Mouse (Mus musculus) adrenal gland, postnatal 14 days (tissue): ENCODE data around the gene Mad2l1bp. TPM values are rescaled to one million over a fixed set of nuclear protein-coding genes. Genes with fewer than 3 reads are reported as not detected.

Experiments
- DNase-seq: peaks from one replicate; pipeline ENCODE4 v3.0.0; 2021; ENCODE audit warnings: mixed read lengths
- total RNA-seq: library from RNA; stranded (reverse); gene quantifications from 2 replicates; pipeline ENCODE4 v1.2.3, GENCODE M21; 2021

The Mad2l1bp gene
- total RNA-seq, 1 experiment from 2014 or later, result 13.9 TPM

GRCm38 (mm10) chr17:46110402-46111289, 42.7 kb downstream of the Mad2l1bp start, which contains the start of gene Mrps18a:
Mrps18a (plus strand) TSS chr17:46110986.
- DNase-seq, result peak; percentile 93

GRCm38 (mm10) chr17:46108286-46108685, 45.1 kb downstream of the Mad2l1bp start:
- DNase-seq, result no peak

- peak; percentile 34 for DNase-seq
These were observed 48.9 kb downstream of the Mad2l1bp start for GRCm38 (mm10) chr17:46104487-46104886.

GRCm38 (mm10) chr17:46102608-46103159, 50.7 kb downstream of the Mad2l1bp start:
- no peak for DNase-seq

GRCm38 (mm10) chr17:46101906-46102305, 51.4 kb downstream of the Mad2l1bp start:
- no peak for DNase-seq

GRCm38 (mm10) chr17:46098525-46098924, 54.8 kb downstream of the Mad2l1bp start:
- no peak for DNase-seq

Other genes with a start within 250 kb of the Mad2l1bp start
- 422 and 438 TPM in 2 replicates for gene Vegfa, start 121.2 kb downstream of the Mad2l1bp start, total RNA-seq
- gene Mrps18a, start 42.6 kb downstream of the Mad2l1bp start, total RNA-seq, result 107 and 111 TPM in 2 replicates
- gene Rsph9, start 9.3 kb downstream of the Mad2l1bp start, total RNA-seq, result 4.9 and 6.3 TPM in 2 replicates
- gene Gtpbp2, start 7.5 kb upstream of the Mad2l1bp start, total RNA-seq, result 74.2 and 90.1 TPM in 2 replicates
- gene Polh, start 49.1 kb upstream of the Mad2l1bp start, total RNA-seq, result 37.3 and 38.5 TPM in 2 replicates
- 61.0 and 67.9 TPM in 2 replicates for gene Xpo5, start 49.2 kb upstream of the Mad2l1bp start, total RNA-seq
- 73.9 and 74.6 TPM in 2 replicates for gene Polr1c, start 94.5 kb upstream of the Mad2l1bp start, total RNA-seq
- 135 and 137 TPM in 2 replicates for gene Yipf3, start 94.5 kb upstream of the Mad2l1bp start, total RNA-seq
- 3.7 and 4.8 TPM in 2 replicates for gene Lrrc73, start 100.0 kb upstream of the Mad2l1bp start, total RNA-seq
- 44.1 and 44.2 TPM in 2 replicates for gene Tjap1, start 129.5 kb upstream of the Mad2l1bp start, total RNA-seq
- 0.41 and 0.44 TPM in 2 replicates for gene Dlk2, start 143.9 kb upstream of the Mad2l1bp start, total RNA-seq
- gene Abcc10, start 174.8 kb upstream of the Mad2l1bp start, total RNA-seq, result 10.1 and 11.5 TPM in 2 replicates
- 28.7 and 37.0 TPM in 2 replicates for gene Zfp318, start 230.2 kb upstream of the Mad2l1bp start, total RNA-seq